Mouse (Mus musculus) small intestine, adult 2 months (tissue): ENCODE results near the gene Calhm2.

Experiments
- CTCF ChIP-seq: fragments of 200-500 bp; IDR thresholded peaks from 2 replicates; pipeline ENCODE4 v1.5.1; 2012; ENCODE audit warnings: low read depth, mild to moderate bottlenecking, control low read depth, inconsistent platforms, low read length, moderate library complexity, mixed read lengths; ENCODE audit not compliant: insufficient replicate concordance, insufficient read length; ENCODE audit errors: extremely low read depth
- POLR2A ChIP-seq: fragments of 200-500 bp; IDR thresholded peaks from 2 replicates; pipeline ENCODE4 v1.6.1; 2012; ENCODE audit warnings: low read depth, mild to moderate bottlenecking, control low read depth, inconsistent platforms, low read length, moderate library complexity

- TF ChIP-seq CTCF (no peak), POLR2A (no peak)
Measured at GRCm38 (mm10) chr19:47179272-47179809, 41.2 kb upstream of the Calhm2 start.
